Mouse (Mus musculus) urinary bladder, postnatal 25 days (tissue): ENCODE results near the gene Abhd14b.

Source experiments
- DNase-seq: peaks from one replicate; pipeline ENCODE4 v3.0.0; 2022; ENCODE audit warnings: low spot score

Gene Abhd14b

DNA sequence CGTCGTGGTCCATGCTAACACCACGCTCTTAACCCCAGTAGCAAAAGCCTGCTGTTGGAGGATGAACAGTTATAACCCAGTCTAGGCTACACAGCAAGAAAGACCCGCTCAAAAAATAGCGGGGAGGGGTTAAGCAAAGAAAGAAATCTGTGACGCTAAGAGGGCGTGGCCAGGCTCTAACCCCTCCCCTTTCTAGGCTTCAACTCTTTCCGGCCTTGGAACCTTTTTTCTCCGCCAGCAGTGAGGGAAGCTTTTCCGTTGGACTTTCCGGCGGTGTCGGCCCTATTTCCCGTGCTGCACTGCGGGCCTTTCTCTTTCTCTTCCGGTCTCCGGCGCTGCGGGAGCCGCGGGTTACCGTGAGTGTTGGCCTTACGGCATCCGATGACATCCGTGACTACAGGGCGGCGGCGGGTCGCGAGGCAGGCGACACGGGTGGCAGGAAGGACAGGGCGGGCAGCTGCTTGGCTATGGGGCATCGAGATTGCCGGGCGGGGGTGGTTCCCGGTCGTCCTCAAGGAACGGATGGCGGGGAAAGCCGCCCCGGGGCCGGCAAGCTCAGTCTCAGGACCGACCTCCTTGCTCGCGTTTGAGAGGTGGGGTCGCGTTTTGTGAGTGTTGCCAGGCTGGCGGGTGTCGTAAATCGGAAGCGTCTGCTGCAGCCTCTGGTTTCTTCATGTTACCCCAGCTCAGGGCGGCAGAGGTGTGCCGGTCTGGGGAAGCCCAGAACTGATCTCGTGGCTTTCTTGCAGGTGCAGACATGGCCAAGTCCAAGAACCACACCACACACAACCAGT, 17.8 kb upstream of the Abhd14b start, which contains the start of gene Rpl29:
Gene Rpl29, plus strand, starts transcription at position 234 of the 794 bp plus-strand sequence.
- peak; percentile 94 for DNase-seq

DNA sequence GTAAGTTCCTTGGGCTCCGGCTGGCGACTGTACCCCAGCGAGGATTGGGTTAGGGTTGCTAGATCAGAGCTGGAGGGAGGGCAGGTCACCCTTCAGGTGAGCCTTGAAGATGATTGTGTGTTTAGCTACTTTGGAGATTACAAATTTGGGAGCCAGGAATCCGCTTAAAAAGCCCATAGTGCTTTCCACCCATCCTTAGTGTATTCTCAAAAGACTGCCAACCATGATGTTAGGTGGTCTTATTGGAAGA, 17.3 kb upstream of the Abhd14b start:
- DNase-seq: no peak

DNA sequence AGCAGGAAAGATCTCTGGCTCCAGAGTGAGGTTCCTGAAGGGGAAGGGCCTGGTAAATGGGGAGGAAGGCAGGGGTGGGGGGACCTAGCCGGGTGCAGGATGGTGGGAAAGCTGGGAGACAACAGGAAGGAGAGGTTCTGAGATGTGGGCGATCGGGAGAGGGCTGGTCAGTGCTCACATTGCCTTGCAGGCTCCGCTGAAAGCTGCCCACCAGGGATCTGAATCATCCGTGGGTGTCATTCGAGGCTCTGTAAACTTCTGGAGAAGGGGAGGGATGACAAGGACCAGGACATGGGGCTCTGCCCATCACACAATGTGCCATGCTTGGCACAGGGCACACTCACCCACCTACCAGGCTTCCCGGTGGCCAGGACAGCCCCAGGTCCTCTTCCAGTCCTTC, 13.9 kb upstream of the Abhd14b start:
- no peak for DNase-seq

DNA sequence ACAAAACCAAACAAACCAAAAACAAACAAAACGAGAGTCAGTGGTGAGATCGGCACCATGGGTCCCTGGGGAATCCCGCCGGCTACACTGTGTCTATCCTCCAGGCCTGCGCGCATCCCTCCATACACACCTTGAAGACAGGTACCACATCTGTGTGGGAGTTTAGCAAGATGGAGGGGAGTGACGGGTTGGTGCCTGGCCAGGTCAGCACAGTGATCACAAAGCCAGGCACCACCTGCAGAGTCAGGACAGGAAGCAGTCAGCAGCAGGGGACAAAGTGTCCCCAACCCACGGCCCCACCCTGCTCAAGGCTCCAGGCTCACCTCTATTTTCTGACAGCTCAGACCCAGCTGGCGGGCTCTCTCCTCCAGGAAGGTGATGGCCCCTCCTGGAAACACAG, 10.7 kb upstream of the Abhd14b start:
- DNase-seq: no peak

DNA sequence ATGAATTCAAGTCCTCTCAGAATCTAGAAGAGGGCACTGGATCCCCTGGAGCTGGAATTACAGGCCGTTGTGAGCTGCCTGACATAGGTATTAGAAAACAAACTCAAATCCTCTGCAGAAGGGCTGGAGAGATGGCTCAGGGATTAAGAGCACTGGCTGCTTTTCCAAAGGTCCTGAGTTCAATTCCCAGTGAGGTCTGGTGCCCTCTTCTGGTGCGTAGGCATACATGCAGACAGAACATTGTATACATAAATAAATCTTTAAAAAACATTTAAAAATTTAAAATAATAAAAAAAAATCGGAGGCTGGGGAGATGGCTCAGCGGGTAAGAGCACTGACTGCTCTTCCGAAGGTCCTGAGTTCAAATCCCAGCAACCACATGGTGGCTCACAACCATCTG, 4.6 kb upstream of the Abhd14b start:
- DNase-seq: no peak

DNA sequence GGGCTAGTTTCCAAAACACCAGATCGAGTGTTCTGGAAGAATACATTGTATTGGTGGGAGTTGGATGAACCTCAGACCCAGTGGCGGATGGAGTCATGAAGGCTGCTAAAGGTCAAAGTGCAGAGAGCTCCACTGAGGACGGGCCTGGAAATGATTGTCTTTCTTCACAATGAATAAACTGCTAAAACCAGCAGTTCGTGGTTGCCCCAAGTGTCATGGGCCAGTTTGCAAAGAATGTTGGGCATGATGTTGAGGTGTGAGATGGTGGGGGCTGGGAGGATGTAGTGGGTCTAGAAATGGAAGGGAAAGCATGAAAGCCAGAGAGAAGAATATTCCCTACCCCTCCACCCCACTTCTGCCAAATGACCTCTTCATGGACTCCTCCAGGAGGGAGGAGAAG, 2.4 kb upstream of the Abhd14b start:
- no peak for DNase-seq

DNA sequence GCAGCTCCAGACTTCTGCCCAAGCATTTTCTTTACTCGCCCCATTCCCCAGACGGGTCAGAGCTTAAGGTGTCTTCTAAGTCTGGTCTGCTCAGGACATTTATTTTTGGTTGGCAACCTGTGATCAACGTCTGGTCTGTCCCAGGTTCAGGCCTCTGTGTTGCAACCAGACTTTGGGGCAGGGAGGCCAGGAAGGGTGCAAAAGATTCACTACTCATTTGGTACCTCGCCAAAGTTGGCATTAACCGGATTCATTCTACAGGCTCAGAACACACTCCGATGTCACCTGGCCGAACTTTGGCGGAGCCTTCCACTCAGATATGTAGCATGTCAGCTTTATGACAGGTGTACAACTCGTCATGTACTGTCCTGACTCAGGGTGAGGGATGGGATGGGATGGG, 692 bp downstream of the Abhd14b start:
- no peak for DNase-seq

DNA sequence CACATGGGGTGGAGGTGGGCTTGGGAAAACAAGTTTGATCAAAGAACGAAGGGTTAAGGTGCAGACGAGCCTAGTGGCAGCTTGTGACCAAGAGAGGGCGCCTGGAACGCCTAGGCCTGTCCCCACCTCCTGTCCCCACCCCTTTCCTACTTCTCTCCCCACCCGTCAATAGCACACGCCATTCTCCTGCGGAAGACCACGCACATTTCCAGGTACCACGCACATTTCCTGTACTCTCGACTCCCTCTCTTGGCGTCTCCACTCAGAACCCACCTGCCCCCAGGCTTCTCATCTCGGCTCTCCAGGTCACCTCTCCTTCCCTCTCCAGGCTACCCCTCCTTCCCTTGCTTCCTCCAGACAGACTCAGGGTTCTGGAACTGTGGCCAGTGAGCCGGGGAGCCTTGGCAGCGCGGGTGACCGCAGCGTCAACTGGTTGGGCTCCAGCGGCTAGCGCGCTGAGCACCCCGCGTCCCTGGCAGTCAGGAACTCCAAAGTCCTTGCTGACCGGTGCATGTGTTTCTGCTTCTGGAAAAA, 1.3 kb downstream of the Abhd14b start:
- DNase-seq: peak; percentile 54

DNA sequence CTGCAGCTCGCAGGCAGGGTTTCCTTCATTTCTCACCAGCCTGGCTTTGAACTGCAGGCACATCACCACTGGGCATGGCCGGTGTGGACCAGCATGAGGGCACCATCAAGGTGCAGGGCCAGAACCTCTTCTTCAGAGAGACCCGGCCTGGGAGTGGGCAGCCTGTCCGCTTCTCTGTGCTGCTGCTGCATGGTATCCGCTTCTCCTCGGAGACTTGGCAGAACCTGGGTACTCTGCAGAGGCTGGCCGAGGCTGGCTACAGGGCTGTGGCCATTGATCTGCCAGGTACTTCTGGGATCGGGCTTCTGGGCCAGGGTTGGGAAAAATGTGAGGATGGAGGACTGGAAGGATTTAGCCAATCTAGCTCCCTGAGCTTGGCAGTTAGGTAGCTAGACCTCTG, 2.7 kb downstream of the Abhd14b start:
- no peak for DNase-seq

DNA sequence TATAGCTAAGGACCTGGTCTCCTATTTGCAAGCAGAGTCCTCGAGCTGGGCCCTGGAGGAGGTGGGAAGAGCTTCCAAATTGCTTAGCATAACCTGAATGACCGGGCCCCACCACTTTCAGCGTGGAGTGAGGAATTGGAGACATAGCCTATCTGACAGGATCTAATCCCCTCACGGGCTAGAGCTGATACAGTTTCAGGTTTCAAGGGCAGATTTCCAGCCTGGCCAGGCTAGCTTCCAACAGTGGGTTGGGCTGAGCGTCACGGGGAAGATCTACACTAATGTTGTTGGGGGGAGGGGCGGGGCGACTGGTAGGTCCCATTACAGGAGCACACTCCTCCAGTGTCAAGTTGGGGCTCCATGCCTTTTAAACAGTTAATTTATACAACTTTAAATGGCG, 3.4 kb downstream of the Abhd14b start:
- DNase-seq: no peak

DNA sequence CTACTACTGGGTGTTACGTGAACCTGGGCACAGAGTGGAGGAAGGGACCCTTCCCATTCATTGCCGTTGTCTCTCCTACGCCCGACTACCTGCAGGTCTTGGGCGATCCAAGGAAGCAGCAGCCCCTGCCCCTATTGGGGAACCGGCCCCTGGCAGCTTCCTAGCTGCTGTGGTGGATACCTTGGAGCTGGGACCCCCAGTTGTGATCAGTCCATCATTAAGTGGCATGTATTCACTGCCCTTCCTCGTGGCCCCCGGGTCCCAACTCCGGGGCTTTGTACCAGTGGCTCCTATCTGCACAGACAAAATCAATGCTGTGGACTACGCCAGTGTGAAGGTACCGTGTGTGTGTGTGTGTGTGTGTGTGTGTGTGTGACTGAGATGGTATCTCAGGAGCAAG, 4.0 kb downstream of the Abhd14b start:
- no peak for DNase-seq

DNA sequence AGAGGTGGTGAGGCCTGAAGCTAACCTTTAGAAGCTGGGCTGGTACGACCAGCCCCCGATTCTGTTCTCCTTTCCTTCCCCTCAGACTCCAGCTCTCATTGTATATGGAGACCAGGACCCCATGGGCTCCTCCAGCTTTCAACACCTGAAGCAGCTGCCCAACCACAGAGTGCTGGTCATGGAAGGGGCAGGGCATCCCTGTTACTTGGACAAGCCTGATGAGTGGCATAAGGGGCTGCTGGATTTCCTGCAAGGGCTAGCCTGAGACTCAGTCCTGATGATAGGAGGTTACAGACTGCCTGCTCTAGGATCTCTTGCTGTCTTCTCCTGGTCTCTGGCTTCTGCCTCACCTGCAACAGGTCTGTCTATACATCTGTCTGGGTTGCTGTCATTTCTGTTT, 4.6 kb downstream of the Abhd14b start:
- DNase-seq: no peak

DNA sequence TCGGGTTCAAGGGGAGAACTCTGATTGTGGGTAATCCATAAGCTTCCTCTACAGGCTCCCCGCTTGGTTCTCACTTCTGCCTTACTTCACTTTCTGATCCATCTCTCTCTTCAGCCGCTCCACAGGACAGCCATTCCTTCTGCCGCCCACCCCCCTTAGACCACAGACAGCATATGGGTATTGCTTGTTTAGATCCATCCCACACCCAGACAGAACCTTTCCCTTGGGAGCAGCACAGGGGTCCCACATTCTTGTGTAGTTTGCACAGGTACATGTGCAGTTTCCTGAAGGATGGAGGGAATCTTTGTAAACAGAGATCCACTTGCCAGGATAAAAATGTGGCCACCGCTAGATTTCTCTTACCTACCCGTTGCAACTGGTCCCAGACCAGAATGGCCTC, 5.1 kb downstream of the Abhd14b start:
- DNase-seq: no peak

DNA sequence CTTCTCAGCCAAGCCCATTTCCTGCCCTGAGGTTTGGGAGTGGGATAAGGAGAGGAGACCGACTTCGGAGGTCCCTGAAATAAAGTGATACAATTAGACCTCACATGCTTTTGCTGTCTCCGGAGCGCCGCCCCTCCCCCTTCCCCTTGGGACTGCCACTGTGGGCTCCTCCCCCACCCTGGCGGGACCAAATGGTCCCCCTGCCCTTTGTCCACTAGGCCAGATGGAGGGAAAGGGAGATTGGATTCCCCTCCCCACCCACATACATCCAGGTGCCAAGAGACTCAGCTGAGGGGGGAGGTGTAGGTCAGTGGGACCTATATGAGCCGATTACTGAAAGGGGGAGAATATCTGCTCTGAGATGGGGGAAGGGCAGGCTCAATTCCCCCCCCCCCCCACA, 5.6 kb downstream of the Abhd14b start:
- DNase-seq: no peak

DNA sequence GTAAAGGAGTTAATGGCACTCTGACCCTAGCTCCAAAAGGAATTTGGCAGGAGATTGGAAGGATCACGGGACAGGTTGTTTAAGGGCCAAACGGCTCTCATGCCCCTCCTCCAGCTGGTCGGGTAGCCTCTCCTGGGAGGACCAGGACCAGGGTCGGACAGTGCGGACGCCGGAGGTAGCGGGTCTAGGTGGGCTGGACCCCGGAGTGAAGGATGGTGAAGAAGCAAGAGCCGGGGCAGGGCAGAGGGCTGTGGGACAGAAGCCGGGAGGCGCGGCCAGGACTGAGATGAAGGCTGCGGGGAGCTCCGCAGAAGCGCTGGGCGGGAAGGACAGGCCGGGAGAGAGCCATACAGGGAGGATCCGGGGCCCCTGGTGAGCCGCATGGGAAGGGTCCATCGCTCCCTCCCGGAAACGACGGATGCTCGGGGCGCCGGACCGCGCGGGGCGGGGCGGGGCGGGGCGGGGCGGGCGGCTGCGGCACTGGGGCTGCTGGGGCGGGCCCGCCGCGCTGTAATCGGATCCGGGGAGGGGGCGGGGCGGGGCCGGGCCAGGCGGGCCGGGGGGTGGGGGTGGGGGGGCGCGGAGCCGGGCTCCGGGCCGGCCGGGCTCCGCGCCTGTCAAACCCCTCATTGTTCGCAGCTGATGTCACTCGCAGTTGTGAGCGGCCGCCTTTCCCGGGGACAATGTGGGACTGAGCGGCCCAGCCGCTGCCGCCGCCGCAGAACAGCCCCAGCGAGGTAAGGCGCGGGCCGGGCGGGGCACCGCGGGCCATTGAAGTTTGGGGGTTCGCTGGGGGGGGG, 6.2 kb downstream of the Abhd14b start, which contains the start of gene Pcbp4:
Gene Pcbp4, plus strand, starts transcription at position 21 of the 800 bp plus-strand sequence.
- DNase-seq: no peak

DNA sequence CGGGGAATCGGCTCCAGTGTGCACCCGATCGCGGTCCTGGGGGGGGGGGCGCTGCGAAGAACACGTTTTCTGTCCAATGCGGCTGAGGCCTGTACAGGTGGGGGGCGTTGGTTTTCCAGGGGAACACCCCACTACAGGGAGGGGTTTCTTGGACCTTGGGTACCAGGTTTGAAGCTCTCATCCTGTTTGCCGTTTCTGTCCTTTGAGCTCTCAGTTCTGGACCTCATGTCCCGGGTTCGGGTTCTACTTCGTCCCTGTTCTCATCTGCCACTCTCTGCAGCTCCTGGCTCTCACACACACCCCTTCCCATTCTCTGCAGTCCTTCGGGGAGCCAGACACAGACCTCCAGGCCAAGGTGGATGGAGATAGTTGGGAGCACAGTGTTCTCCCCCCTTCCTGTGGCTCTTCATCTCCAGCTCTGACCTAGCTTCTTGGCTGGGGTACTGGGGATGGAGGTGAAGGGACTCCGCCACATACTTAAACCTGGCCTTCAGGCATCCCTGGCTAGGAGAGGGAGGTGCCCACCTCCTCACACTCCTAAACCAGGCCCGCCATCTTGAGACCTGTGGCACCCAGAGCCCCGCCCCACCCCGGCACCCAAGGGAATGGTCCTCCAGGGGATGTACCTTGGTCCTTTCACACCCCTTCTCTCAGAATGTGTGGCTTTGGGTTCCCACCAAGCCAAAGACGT, 7.0 kb downstream of the Abhd14b start:
- no peak for DNase-seq

DNA sequence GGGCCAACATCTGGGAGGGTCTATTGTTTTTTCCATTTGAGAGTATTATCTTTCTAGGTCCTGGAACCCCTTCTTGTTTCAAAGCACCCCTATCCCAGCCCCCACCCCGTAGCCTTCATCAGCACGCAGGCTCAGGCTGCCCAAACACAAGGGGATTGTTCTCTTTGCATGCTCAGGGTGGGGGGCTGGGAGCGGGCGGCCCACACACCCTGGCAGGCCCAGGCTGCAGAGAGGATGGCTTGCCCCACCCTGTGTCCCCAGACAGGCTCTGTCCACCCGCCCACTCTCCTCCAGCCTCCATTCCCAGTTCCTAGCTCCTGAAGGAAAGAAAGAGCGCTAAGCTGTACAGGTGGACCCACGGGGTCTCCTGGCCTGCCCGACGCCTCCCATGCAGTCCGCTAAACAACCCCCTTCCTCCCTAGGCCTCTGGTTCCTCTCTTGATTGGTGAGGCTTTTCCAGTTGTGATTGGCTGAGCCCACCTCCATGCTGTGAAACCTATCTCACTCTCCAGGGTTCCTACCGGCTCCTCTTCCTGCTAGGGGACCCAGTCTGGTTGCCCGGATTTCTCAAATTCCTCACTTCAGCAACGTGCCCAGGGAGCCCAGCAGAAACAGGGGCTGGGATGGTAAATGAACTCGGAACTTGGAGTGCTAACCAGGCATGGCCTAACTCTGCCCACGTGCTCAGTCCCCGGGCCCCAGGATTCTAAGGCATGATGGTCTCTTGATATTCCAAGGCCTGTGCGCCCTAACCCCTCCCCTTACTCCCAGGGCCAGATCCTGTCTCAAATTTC, 7.8 kb downstream of the Abhd14b start:
- DNase-seq: no peak

DNA sequence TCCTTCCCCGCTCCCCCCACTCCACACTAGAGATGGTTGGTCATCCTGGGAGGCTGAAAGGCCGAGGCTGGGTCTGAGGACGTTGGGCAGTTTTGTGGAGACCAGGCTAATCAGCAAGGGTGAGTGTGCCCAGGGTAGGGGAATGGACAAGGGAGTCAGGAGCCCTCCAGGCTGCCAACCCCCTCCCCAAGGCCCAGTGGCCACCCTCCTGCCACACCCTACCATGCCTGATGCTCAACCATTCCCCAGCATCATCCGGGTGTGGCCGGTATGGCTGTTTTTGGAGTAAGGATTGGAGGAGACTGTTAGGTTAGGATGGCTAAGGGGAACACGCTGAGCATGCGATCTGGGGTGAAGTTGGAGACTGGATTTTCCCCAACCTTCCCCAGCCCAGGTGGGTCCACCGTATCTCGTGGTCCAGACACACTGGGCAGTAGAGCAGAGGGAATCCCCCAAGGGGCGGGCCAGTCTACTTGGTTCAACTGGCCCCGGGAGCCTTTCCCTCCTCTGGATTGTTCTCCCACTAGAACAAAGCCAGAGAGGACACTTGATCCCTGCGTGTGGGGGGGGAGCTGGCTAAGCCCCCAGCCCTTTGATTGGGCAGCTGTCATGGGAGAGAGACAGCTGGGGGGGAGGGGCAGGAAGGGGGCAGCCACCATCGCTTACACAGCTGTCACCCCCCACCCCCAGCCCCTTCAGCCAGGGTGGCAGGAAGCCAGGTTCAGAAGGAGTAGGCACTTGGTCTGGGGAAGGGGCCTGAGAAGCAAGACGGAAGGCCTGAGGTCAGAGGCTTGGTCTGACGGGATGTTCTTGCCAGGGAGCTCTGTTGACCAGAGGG, 9.3 kb downstream of the Abhd14b start:
- no peak for DNase-seq

DNA sequence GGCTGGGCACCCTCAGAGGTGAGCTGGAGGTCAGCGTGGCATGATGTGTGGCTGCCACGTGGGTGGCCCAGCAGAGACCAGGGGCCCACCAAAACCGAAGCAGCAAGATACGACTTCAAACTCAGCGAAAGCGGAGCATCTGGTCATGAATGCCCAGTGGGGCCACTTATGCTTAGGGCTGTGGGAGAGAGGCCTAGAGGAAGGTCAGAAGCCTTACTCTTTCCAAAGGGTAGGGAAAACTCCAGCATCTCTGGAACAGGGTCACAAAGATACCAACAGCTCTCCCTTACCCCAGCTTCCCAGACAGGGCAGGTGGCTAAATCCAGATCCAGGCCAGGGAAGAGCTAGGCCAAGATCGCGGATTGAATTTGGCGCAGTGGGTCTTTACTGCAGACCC, 9.9 kb downstream of the Abhd14b start:
- no peak for DNase-seq

DNA sequence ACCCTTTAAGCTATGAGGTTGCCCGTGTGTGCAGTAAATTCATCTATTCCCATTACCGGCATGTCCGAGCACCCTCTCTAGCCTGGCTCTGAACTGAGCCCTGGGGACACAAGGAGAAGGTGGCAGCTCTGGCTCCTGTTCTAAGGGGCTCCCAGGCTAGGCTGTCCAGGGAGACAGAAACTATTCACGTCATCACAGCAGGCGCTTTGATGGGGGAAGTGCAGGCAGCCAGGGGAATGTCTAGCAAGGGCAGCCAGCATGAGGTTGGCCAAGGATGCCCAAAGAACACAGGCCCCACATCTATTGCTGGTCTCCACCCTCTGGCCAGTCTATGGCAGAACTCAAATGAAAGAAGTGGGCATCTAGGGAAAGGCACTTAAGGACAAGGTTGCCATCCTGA, 10.7 kb downstream of the Abhd14b start:
- no peak for DNase-seq

DNA sequence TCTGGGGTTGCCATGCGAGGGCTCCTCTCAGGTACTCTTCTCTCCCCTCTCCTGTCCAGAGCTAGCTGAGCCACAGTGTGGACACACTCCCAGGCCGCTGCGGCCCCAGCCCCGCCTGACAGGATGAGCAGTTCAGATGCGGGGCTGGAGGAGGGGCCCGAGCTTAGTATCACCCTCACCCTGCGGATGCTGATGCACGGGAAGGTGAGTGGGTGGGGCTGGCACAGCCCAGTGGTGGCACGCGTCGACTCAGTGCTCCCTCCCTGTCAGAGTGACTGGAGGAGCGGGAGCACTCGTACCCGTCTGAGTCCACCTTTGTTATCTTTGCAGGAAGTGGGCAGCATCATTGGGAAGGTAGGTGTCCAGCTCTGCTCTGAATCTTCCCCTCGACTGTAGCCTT, 12.7 kb downstream of the Abhd14b start:
- no peak for DNase-seq
